Mouse (Mus musculus): Measurements from ENCODE around the gene Pgap2. TPM values are rescaled to one million over a fixed set of nuclear protein-coding genes. Genes with fewer than 3 reads are reported as not detected.

The Pgap2 gene
- polyA plus RNA-seq, 1 experiment from 2014 or later = 22.2 TPM

DNA sequence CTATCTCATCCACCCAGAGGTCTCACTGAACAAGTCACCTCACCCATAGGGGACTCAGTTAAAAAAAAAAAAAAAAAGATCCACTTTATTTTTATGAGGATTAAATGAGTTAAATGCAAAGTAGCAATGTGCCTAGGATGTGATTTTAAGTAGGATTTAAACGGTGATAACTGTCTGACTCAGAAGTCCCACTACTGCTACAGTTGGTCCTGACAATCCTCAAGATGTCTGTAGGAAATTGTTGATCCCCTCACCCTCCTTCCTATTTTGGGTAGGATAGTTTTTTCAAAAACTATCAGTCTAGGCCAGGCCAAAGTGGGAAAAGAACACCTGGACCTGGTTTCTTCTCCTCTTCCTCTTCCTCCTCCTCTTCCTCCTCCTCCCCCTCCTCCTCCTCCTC lies 11.9 kb downstream of the Pgap2 start:
- Histone ChIP-seq H3K4me2 (peak overlapping the region; percentile 84), H3K4me1 (replicated peaks) (peaks cover 24% of the 10 kb centered on the region), H3K36me3 (replicated peaks) (no peaks in the 10 kb centered on the region), H3K9me3 (replicated peaks) (no peaks in the 10 kb centered on the region), H3K27me3 (no peaks in the 10 kb centered on the region), H3K4me3 (replicated peaks) (peak overlapping the region; percentile 64; the same call in 1 of the 2 replicates), H3K9ac (no peak overlapping the region), H3K27ac (replicated peaks) (no peak overlapping the region)
- WGBS (ENCODE audit: insufficient replicate concordance) = 33% methylated on average over 1 of the region's 1 CpGs
- no peak for ATAC-seq (ENCODE audit: insufficient read depth)

DNA sequence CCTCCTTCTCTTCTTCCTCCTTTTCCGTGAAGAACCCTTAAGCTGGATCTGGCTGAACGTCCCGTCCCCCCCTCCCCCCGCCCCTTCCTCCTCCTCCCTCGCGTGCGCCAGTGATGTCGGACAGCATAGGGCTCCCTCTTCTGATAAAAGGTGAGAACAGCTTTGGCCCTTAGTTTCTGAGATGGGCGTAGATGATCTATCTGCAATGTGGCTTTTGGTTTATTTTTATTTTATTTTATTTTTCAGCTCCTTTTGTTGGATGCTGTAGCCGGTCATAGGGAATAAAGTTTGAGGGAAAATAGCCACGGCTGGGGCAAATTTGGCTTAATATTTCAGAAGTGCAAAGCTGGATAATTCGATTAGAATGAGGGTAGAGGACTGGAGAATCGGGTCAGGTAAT lies 12.3 kb downstream of the Pgap2 start:
- peak; percentile 58 for ATAC-seq (ENCODE audit: insufficient read depth)
- H3K4me2 ChIP-seq = peak overlapping the region; percentile 84

DNA sequence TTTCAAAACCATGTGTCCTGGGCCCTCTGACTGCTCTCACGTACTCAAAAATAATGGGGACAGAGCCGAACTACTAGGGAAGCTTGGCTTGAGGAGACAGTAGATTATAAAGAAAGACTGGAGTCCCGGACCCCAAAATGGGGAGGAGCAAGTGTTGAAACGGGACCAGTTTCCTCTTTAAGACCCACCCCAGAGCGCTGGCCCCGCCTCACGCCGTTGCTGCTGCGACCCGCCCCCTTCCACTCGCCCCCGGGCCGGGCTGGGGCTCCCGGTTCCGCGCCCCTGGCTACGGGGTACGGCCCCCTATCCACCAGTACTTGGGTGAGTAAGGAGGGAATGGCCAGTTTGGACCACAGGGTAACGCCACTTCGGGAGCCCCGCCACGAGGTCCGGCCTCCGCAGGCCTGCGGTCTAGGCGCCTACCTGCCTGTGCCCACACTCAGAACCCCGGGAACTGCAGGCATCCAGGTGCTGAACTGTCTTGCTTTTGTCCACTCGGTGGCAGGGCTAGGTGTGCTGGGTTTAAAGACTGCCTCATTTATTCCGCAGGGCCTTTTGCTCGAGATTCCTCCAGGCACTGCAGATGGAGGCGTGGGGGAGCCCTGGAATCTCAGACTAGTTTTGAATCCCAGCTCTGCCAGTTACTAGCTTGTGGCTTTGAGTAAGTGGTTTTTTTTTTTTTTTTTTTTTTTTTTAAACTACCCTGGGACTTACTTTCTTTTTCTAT lies 13.0 kb downstream of the Pgap2 start:
- Histone ChIP-seq H3K4me3 (replicated peaks) (peak overlapping the region; percentile 64), H3K27me3 (no peaks in the 10 kb centered on the region), H3K9ac (peak overlapping the region; percentile 46), H3K4me1 (replicated peaks) (peaks cover 24% of the 10 kb centered on the region), H3K9me3 (replicated peaks) (no peaks in the 10 kb centered on the region), H3K36me3 (replicated peaks) (0 out of 2 replicates have a peak, but pooled peaks cover 1% of the 10 kb centered on the region), H3K4me2 (peak overlapping the region; percentile 84), H3K27ac (replicated peaks) (peak overlapping the region; percentile 46)
- ATAC-seq (ENCODE audit: insufficient read depth) = peak; percentile 78
- 3% methylated on average over 31 of the region's 31 CpGs for WGBS (ENCODE audit: insufficient replicate concordance)

More for the DNA sequence above, 12.3 kb downstream of the Pgap2 start:
- Histone ChIP-seq H3K9ac (peak overlapping the region; percentile 46; the same call in 1 of the 2 replicates), H3K9me3 (replicated peaks) (no peaks in the 10 kb centered on the region), H3K27me3 (no peaks in the 10 kb centered on the region), H3K4me1 (replicated peaks) (peaks cover 24% of the 10 kb centered on the region), H3K27ac (replicated peaks) (peak overlapping the region; percentile 46), H3K36me3 (replicated peaks) (no peaks in the 10 kb centered on the region), H3K4me3 (replicated peaks) (peak overlapping the region; percentile 64)
- under 1% methylated on average over 10 of the region's 13 CpGs for WGBS (ENCODE audit: insufficient replicate concordance)

DNA sequence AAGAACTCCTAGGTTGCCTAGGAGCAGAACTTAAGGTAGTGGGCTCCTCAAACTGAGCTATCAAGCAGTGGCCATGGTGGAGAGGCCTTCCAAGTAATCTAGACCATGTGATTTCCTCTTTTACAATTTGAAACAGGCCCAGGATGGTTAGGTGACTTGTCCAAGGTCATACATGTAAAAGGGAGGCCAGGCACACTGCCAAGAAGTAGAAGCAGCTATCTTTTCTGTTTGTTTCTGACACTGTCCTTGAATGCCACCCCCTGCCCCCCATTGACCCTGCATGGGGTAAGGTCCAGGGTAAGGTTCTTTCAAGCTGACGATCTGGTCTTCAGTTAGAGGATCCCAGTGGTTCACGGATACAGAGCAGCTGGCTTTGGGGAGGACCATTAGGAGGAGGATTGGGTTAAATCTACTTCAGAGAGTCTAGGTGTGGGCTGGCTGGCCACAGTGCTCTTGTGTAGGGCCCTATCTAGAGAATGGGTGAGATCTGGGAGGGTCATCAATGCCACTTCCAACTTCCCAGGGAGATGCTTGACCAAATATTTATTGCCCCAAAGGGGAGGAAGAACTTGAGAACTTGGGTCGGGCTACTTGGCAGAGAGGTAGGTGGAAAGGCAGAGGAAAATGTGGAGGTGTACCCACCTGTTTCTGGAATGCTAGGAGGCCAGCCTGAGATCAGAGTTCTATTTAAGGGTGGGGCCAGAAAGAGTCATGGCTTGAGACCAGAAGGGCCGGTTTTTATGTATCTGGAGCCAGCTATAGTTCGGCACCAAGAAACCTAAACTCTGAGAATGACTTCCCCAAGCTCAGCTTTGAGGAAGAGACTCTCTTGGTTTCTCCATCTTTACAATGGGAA lies 14.1 kb downstream of the Pgap2 start:
- Histone ChIP-seq H3K9me3 (replicated peaks) (no peaks in the 10 kb centered on the region), H3K36me3 (replicated peaks) (0 out of 2 replicates have a peak, but pooled peaks cover 6% of the 10 kb centered on the region), H3K4me1 (replicated peaks) (peaks cover 24% of the 10 kb centered on the region), H3K27me3 (no peaks in the 10 kb centered on the region), H3K4me3 (replicated peaks) (no peak overlapping the region), H3K4me2 (peak overlapping the region; percentile 84), H3K27ac (replicated peaks) (no peak overlapping the region), H3K9ac (no peak overlapping the region)
- no peak for ATAC-seq (ENCODE audit: insufficient read depth)
- WGBS (ENCODE audit: insufficient replicate concordance) = 63% methylated on average over 5 of the region's 5 CpGs

DNA sequence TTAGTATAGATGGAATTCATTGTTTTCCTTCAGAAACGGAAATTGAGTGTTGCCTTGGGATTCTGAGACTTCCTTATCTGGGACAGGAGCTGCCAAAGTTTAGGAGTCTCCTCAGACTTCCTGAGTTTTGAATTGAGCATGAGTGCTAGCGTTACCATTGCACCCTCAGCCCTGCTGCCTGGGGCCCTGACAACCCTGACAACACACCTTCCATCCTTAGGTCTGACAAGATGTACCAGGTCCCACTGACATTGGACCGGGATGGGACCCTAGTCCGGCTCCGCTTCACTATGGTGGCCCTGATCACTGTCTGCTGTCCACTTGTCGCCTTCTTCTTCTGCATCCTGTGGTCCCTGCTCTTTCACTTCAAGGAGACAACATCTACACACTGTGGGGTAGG lies 16.0 kb downstream of the Pgap2 start:
- no peak for ATAC-seq (ENCODE audit: insufficient read depth)
- no peaks in the 10 kb centered on the region for H3K9me3 ChIP-seq (replicated peaks)
- H3K9ac ChIP-seq = no peak overlapping the region
- no peak overlapping the region for H3K4me2 ChIP-seq
- H3K4me1 ChIP-seq (replicated peaks) = peaks cover 24% of the 10 kb centered on the region
- no peak overlapping the region for H3K4me3 ChIP-seq (replicated peaks)
- H3K36me3 ChIP-seq (replicated peaks) = 0 out of 2 replicates have a peak, but pooled peaks cover 6% of the 10 kb centered on the region
- H3K27ac ChIP-seq (replicated peaks) = no peak overlapping the region
- H3K27me3 ChIP-seq = no peaks in the 10 kb centered on the region
- WGBS (ENCODE audit: insufficient replicate concordance) = 72% methylated on average over 6 of the region's 6 CpGs

DNA sequence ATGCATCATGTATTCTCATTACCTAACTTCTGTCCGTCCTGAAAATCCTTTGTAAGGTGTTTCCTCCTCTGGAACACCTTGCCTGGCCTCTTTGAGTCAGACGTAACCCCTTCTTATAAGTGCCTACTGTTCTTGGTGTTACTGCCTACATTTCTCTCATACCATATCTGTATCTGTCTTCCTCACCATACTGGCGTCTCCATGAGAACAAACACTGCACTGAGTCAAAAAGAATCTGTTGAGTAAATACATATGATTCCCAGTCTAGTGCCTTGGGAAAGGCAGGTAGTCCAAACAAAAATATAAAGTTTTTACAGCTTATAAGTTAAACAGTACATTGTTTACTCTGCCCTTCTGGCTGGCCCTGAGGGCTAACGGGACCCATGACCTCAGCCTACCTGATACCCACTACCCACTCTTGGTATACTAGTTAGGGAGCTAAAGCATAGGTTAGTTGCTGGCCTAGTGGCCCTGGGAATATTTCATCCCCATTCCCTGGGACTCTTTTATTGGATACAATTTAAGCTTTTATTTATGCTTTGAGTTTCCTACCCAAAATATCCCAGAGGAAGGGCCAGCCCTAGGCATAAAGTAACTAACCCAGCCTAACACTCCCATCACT lies 18.2 kb downstream of the Pgap2 start:
- H3K27me3 ChIP-seq = no peaks in the 10 kb centered on the region
- H3K4me1 ChIP-seq (replicated peaks) = peaks cover 15% of the 10 kb centered on the region
- no peak for ATAC-seq (ENCODE audit: insufficient read depth)
- H3K4me3 ChIP-seq (replicated peaks) = no peak overlapping the region
- no peaks in the 10 kb centered on the region for H3K9me3 ChIP-seq (replicated peaks)
- H3K4me2 ChIP-seq = no peak overlapping the region
- 0 out of 2 replicates have a peak, but pooled peaks cover 6% of the 10 kb centered on the region for H3K36me3 ChIP-seq (replicated peaks)
- 70% methylated on average over 4 of the region's 4 CpGs for WGBS (ENCODE audit: insufficient replicate concordance)
- no peak overlapping the region for H3K27ac ChIP-seq (replicated peaks)
- H3K9ac ChIP-seq = no peak overlapping the region

DNA sequence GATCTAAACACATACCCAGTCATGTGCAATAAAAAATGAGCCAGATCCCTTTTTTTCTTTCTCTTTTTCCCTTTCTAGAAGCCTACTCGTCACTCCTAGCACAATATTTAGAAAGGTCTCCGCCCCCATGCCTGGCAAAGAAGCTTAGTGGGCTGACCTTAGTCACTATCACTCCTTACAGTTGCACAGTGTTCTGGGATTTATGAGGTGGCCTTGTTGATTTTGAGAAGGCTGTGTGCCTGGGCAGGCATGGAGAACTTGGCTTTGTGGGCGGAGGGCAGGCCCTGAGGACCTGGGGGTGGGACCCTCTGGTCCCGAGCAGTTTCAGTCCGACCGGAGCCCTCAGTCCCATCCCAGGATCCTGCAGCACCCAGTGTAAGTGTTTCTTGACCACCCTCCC lies 19.8 kb downstream of the Pgap2 start:
- no peak overlapping the region for H3K27ac ChIP-seq (replicated peaks)
- ATAC-seq (ENCODE audit: insufficient read depth) = no peak
- WGBS (ENCODE audit: insufficient replicate concordance) = 84% methylated on average over 6 of the region's 6 CpGs
- H3K4me2 ChIP-seq = no peak overlapping the region
- no peak overlapping the region for H3K9ac ChIP-seq
- no peaks in the 10 kb centered on the region for H3K27me3 ChIP-seq
- H3K4me3 ChIP-seq (replicated peaks) = no peak overlapping the region
- 0 out of 2 replicates have a peak, but pooled peaks cover 6% of the 10 kb centered on the region for H3K36me3 ChIP-seq (replicated peaks)
- H3K9me3 ChIP-seq (replicated peaks) = no peaks in the 10 kb centered on the region
- peaks cover 4% of the 10 kb centered on the region; the same call in 1 of the 2 replicates for H3K4me1 ChIP-seq (replicated peaks)

DNA sequence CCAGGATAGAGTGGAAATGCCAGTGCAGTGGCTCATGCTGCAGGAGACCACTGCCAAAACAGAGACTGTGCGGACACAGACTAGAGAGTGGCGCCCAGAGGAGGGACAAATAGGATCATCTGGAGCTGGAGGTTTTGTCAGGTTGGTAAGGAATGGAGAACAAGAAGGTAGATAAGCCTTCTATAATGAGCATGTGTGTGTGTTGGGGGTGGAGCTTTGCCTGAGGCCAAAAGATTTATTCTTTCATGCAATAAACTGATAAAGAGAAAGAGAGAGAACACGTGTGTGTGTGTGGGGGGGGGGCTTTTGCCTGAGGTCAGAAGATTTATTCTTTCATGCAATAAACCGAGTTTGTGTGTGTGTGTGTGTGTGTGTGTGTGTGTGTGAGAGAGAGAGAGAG lies 23.1 kb downstream of the Pgap2 start:
- ATAC-seq (ENCODE audit: insufficient read depth) = no peak
- Histone ChIP-seq H3K4me3 (replicated peaks) (no peak overlapping the region), H3K9ac (no peak overlapping the region), H3K4me1 (replicated peaks) (peaks cover 4% of the 10 kb centered on the region; the same call in 1 of the 2 replicates), H3K9me3 (replicated peaks) (no peaks in the 10 kb centered on the region), H3K27me3 (no peaks in the 10 kb centered on the region), H3K4me2 (no peak overlapping the region), H3K27ac (replicated peaks) (no peak overlapping the region), H3K36me3 (replicated peaks) (peaks cover 27% of the 10 kb centered on the region)
- WGBS (ENCODE audit: insufficient replicate concordance) = 38% methylated on average over 4 of the region's 4 CpGs

DNA sequence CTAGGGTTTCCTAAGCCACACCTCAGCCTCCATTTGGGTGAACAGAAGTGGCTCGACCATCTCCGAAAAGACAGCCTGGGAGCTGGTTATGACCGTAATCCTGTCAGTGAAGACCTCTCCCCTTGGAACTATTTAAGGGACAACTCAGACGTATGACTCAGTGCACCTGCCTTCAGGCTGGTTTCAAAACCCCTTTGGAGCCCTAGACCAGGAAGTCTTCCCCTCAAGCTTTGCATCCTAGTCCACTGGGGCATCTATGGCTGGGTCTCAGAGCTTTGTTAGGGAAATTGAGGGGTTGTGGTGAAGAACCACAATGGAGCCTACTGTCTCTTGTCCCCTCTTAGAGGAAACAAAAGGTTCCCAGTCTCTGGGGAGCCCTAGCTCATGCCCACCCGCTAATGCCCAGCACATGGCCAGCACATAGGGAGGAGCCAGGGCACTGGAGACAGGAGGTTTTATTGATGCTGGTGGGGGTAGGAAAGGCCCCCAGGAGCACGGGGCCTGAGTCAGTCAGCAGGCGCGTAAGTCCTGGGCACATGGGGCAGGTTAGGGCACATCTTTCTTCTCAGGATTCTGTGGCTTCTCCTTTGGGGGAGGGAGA lies 28.8 kb downstream of the Pgap2 start:
- Histone ChIP-seq H3K4me3 (replicated peaks) (no peak overlapping the region), H3K27me3 (no peaks in the 10 kb centered on the region), H3K9ac (no peak overlapping the region), H3K36me3 (replicated peaks) (peaks cover 74% of the 10 kb centered on the region), H3K27ac (replicated peaks) (no peak overlapping the region), H3K4me1 (replicated peaks) (peaks cover 21% of the 10 kb centered on the region), H3K4me2 (no peak overlapping the region), H3K9me3 (replicated peaks) (no peaks in the 10 kb centered on the region)
- whole genome bisulfite sequencing (ENCODE audit: insufficient replicate concordance) = 77% methylated on average over 8 of the region's 8 CpGs
- no peak for ATAC-seq (ENCODE audit: insufficient read depth)

DNA sequence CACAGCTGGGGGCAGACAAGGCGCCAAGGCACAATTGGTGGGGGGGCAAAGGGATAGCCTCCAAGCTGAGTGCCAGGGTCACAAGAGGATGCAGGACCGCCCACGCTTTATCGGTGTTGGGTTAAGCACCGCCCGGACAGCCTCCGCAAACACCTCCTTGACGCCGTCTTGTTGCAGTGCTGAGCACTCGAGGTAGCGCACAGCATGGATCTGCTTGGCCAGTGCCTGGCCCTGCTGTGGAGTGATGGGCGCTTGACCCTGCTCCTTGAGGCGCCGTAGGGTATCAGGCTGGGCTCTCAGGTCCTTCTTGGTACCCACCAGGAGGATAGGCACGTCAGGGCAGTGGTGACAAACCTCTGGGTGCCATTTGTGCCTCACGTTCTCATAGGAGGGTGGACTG lies 29.6 kb downstream of the Pgap2 start:
- no peak overlapping the region for H3K9ac ChIP-seq
- no peak overlapping the region for H3K4me2 ChIP-seq
- WGBS (ENCODE audit: insufficient replicate concordance) = 84% methylated on average over 16 of the region's 16 CpGs
- H3K27ac ChIP-seq (replicated peaks) = no peak overlapping the region
- no peaks in the 10 kb centered on the region for H3K9me3 ChIP-seq (replicated peaks)
- H3K4me1 ChIP-seq (replicated peaks) = peaks cover 29% of the 10 kb centered on the region
- ATAC-seq (ENCODE audit: insufficient read depth) = no peak
- no peaks in the 10 kb centered on the region for H3K27me3 ChIP-seq
- H3K4me3 ChIP-seq (replicated peaks) = no peak overlapping the region
- peaks cover 81% of the 10 kb centered on the region for H3K36me3 ChIP-seq (replicated peaks)

Data from liver, embryonic 15.5 days (tissue).